Mouse (Mus musculus): Measurements from ENCODE around the gene Slc9a2.

Gene Slc9a2

GRCm38 (mm10) chr1:40788956-40789355 lies 108.6 kb downstream of the Slc9a2 start:
- no peak for DNase-seq (ENCODE audit: low spot score)

- DNase-seq (ENCODE audit: low spot score), result no peak
These were observed 109.4 kb downstream of the Slc9a2 start for GRCm38 (mm10) chr1:40789666-40790233.

GRCm38 (mm10) chr1:40790324-40791141 lies 110.2 kb downstream of the Slc9a2 start, which contains the start of gene Mfsd9:
Mfsd9 (minus strand) TSS chr1:40790687.
- DNase-seq (ENCODE audit: low spot score), result peak; percentile 93

GRCm38 (mm10) chr1:40795508-40795907 lies 115.1 kb downstream of the Slc9a2 start:
- DNase-seq (ENCODE audit: low spot score), result no peak

DNA sequence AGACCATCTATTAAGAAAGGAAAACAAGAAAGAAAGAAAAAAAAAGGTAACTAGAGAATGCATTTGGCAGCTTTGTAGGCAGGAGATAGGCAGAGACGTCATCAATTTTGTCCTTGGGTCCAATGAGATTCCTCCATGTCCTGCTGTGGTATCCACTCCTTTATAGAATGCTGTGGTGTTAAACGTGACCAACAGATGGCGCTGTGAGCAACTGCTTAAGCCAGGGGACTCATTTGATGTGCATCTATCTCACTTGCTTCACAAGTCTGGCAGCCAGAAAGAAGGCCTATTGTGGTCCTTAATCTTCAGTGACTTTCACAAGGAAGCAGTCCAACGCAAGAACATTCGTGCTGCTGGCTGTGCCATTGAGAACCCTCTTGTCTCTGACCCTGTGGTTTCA lies 117.0 kb downstream of the Slc9a2 start:
- DNase-seq (ENCODE audit: low spot score), result peak; percentile 48

- no peak for DNase-seq (ENCODE audit: low spot score)
These were observed 118.7 kb downstream of the Slc9a2 start for GRCm38 (mm10) chr1:40799121-40799520.

DNA sequence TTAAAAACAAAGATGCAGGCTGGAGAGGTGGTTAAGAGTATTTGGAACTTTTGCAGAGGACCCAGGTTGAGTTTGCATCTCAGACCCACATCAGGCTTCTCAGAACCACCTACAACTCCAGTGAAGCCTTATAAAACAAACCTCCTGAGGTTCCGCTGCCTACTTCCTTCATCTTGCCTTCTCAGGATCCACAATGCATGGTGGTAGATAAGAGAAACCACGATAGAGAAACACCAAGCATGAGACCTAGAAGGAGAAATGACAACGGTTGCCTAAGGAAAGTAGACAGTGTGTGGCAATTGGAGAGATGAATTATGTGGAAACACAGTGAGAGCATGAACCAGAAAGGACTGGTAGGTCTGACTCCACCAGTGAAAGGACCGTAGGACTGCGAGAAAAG lies 120.5 kb downstream of the Slc9a2 start:
- DNase-seq (ENCODE audit: low spot score), result no peak

DNA sequence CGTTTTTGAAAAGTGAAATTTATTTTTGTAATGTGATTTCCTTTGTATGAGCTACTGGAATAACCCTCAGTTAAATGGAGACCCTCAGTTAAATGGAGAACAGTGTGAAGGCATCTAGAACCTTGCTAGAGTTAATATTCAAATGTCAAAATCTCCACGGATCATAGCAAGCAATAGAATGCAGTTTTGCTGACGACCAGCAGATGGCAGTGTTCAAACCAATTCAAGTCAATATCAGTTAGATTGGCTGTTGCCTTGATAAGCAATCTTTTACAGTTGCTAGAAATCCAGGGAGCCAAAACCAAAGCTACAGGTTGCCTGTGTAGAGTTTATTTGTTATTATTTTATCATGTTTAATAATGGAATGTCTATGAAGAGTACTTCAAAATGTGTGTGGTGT lies 122.4 kb downstream of the Slc9a2 start:
- DNase-seq (ENCODE audit: low spot score), result peak; percentile 15

GRCm38 (mm10) chr1:40804118-40804517 lies 123.7 kb downstream of the Slc9a2 start:
- DNase-seq (ENCODE audit: low spot score), result no peak

DNA sequence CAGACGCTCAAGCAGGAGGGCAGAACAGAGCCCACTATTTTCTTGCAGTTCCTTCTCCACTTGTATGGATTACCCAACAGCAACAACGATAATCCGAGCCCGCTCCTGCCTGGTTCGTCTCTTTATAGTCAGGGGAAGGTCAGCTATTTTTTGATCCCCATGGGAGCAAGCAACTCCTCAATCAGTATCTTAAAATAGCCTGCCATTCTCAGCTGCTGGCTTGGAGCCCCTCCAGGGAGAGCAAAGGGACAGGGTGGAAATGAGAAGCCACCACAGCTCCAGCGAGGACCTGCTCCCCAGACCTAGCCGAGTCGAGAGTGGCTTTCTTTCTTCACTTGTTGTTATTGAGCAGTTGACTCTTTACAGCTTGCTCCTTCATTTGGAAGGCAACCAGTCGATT lies 125.0 kb downstream of the Slc9a2 start, which contains the start of gene Tmem182:
Tmem182 (plus strand) TSS at position 251 of the 400 bp plus-strand sequence.
- DNase-seq (ENCODE audit: low spot score), result no peak

DNA sequence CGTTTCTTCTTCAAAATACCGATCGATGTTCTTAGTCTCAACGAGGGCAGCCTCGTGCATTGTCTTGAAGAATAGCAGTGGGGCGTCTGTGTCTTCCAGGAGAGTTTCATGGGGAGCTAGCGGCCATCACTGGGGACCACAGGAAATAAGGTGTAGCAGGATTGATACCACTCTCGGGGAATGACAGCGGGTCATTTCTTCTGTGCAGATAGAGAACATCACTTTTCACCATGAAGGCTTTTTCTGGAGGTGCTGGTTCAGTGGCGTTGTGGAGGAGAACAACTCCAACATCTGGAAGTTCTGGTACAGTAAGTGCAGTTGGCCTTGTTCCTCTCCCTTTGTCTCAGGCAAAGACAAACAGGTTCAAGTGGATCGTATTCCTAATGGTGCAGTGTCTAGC lies 125.5 kb downstream of the Slc9a2 start:
- no peak for DNase-seq (ENCODE audit: low spot score)

DNA sequence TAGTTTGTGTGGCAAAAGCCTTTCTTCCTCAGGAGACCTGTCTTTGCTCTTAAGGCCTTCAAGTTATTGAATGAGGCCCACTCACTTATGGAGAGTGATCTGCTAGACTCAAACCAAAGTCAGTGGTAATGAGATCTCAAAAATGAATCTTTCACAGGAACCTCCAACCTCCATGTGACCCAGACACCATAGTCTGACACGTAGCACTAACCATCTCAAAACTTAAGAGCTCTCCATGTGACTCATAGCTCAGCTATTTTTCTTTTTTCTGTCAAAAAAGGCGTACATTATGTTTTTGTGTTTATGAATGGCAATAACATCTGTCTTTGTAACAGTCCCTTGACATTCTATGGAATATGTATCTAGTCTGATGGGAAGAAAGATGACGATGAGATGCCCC lies 128.3 kb downstream of the Slc9a2 start:
- no peak for DNase-seq (ENCODE audit: low spot score)

DNA sequence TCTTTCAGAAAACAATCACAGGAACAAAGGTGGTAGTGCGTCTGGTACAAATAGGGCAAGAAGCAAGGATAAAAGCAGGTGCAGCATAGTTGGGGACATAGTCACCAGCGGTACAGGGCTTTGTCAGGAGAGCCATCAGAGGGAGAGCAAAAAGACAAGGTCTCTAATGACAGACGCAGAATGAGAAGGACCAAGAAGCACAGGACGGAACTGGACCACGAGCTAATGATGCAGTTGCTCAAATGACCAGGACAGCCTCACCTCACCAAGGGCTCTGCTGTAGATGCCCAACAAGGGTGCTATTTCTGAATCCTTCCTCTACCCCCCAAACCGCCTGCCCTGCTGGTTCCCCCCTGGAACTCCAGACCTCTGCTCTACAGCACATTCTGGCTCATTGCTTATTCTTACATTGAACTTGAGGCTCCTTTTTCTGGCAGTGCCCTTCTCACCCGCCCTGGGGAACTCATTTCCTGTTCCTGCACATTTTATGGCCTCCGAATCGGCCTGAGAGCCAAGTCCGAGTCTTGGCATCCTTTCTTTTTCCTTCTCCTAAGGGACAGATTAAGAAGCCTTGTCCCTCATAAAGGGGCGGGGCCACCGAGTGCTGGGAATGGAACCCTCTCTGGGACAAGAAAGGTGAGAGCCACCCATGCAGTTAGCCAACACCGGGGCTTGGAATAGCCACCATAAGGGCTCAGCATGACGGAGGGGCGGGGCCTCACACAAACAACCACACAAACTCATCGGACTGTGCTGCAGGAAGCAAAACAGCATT lies 134.9 kb downstream of the Slc9a2 start:
- DNase-seq (ENCODE audit: low spot score), result no peak
